Mouse (Mus musculus): ENCODE data around the gene Abcb9. TPM values are rescaled to one million over a fixed set of nuclear protein-coding genes. Genes with fewer than 3 reads are reported as not detected.

Gene Abcb9
- polyA plus RNA-seq, 1 experiment from 2014 or later = 13.4 TPM

- ATAC-seq = no peak
- H3K4me1 ChIP-seq (replicated peaks; ENCODE audit: control insufficient read depth, insufficient read depth, low read length) = peaks cover 67% of the 10 kb centered on the region
- no peaks in the 10 kb centered on the region for H3K9me3 ChIP-seq (ENCODE audit: control insufficient read depth, low read length)
- no peak overlapping the region for H3K27ac ChIP-seq (ENCODE audit: low read length)
- no peaks in the 10 kb centered on the region for H3K27me3 ChIP-seq (replicated peaks; ENCODE audit: control insufficient read depth, insufficient read depth, low read length)
- no peak overlapping the region for H3K4me3 ChIP-seq (replicated peaks; ENCODE audit: low read length)
- WGBS = 86% methylated on average over 11 of the region's 11 CpGs
- H3K9ac ChIP-seq (replicated peaks; ENCODE audit: low read depth, low read length) = no peak overlapping the region
- H3K4me2 ChIP-seq (ENCODE audit: low read length) = no peak overlapping the region
- H3K36me3 ChIP-seq (ENCODE audit: control insufficient read depth, insufficient read depth) = no peaks in the 10 kb centered on the region
Observed at GRCm38 (mm10) chr5:124021701-124022100, 73.9 kb downstream of the Abcb9 start.

DNA sequence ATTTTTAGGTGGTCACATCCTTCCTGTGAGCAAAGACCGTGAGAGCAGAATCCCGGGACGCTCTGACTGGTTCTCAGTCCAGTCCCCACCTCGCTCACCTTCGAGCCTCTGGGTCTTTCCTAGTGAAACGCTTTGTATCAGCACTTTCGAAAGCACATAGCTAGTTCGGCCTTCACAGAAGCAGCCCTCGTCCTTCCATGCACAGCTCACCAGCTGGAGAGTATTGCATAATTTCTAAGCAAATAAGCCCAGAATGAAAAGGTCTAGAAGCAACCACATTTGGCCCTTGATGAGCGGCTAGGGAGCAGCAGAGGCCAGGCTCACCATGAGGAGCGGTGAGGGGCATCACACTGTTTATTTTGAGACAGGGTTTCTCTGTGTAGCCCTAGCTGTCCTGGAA lies 74.5 kb downstream of the Abcb9 start:
- H3K27ac ChIP-seq (ENCODE audit: low read length) = no peak overlapping the region
- 90% methylated on average over 11 of the region's 11 CpGs for WGBS
- H3K4me2 ChIP-seq (ENCODE audit: low read length) = no peak overlapping the region
- ATAC-seq = no peak
- H3K9ac ChIP-seq (replicated peaks; ENCODE audit: low read depth, low read length) = no peak overlapping the region
- no peaks in the 10 kb centered on the region for H3K36me3 ChIP-seq (ENCODE audit: control insufficient read depth, insufficient read depth)
- H3K27me3 ChIP-seq (replicated peaks; ENCODE audit: control insufficient read depth, insufficient read depth, low read length) = no peaks in the 10 kb centered on the region
- no peak overlapping the region for H3K4me3 ChIP-seq (replicated peaks; ENCODE audit: low read length)
- no peaks in the 10 kb centered on the region for H3K9me3 ChIP-seq (ENCODE audit: control insufficient read depth, low read length)
- H3K4me1 ChIP-seq (replicated peaks; ENCODE audit: control insufficient read depth, insufficient read depth, low read length) = peaks cover 64% of the 10 kb centered on the region

DNA sequence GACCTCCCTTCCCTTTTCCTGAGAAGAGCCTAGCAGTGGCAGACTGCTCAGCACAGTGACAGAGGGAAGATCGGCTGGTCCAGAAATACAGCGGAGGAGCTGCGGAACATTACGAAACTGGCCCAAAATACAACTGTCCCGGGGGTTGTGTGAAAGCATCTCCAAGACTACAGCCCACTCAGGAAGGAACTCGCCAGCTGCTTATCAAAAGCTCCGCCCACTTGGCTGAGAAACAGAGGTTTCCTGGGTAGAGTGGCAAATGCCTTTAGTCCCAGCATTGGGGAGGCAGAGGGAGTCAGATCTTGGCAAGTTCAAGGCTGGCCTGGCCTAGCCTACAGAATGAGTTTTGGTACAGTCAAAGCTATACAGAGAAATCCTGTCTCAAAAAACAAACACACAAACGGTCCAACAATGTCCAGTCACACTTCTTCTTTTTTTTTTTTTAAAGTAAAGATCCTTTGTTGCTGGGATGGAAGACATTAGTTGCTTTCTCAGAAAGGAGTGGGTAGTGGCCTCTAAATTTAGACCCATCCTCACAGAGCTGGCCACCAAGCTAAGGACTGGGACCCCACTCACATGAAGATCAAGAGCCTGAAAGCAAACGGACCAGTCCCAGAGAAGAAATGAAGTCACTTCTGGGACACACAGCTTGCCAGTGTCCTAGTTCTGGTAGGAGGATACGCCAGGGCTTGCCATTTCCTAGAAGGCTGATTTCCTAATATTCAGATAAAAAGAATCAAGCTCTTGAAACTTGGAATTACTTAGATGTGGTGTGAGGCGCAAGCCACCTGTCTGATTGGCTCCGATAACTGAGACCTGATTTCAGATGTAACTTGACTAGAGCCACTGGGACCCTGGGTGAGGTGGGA lies 76.0 kb downstream of the Abcb9 start:
- Histone ChIP-seq H3K27ac (ENCODE audit: low read length) (peak overlapping the region; percentile 21; the same call in 1 of the 2 replicates), H3K9me3 (ENCODE audit: control insufficient read depth, low read length) (no peaks in the 10 kb centered on the region), H3K9ac (replicated peaks; ENCODE audit: low read depth, low read length) (no peak overlapping the region), H3K4me3 (replicated peaks; ENCODE audit: low read length) (no peak overlapping the region), H3K4me1 (replicated peaks; ENCODE audit: control insufficient read depth, insufficient read depth, low read length) (peaks cover 54% of the 10 kb centered on the region), H3K4me2 (ENCODE audit: low read length) (no peak overlapping the region), H3K27me3 (replicated peaks; ENCODE audit: control insufficient read depth, insufficient read depth, low read length) (no peaks in the 10 kb centered on the region), H3K36me3 (ENCODE audit: control insufficient read depth, insufficient read depth) (no peaks in the 10 kb centered on the region)
- 54% methylated on average over 12 of the region's 12 CpGs for WGBS
- peak; percentile 26; the same call in 1 of the 2 replicates for ATAC-seq

DNA sequence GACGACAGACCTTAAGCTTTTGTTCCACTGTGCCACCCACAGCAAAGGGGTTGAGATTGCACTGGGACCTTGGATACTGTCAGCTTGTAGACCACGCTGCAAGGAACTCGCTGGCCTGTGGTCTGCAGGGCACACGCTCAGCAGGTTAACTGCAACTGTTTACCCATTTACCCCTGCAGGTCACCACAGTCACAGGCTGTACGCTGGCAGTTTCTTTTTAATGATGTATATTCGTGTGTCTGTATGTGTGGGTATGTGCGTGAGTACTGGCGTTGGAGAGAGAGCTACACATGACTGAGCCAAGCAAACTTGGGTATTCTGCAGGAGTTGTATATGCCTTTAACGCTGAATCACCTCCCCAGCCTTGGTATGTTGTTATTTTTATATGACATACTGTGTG lies 76.9 kb downstream of the Abcb9 start:
- H3K4me1 ChIP-seq (replicated peaks; ENCODE audit: control insufficient read depth, insufficient read depth, low read length) = peaks cover 55% of the 10 kb centered on the region
- no peak overlapping the region for H3K9ac ChIP-seq (replicated peaks; ENCODE audit: low read depth, low read length)
- H3K4me2 ChIP-seq (ENCODE audit: low read length) = no peak overlapping the region
- no peak for ATAC-seq
- no peaks in the 10 kb centered on the region for H3K27me3 ChIP-seq (replicated peaks; ENCODE audit: control insufficient read depth, insufficient read depth, low read length)
- no peaks in the 10 kb centered on the region for H3K9me3 ChIP-seq (ENCODE audit: control insufficient read depth, low read length)
- WGBS = 86% methylated on average over 9 of the region's 9 CpGs
- H3K36me3 ChIP-seq (ENCODE audit: control insufficient read depth, insufficient read depth) = no peaks in the 10 kb centered on the region
- no peak overlapping the region for H3K27ac ChIP-seq (ENCODE audit: low read length)
- no peak overlapping the region for H3K4me3 ChIP-seq (replicated peaks; ENCODE audit: low read length)

DNA sequence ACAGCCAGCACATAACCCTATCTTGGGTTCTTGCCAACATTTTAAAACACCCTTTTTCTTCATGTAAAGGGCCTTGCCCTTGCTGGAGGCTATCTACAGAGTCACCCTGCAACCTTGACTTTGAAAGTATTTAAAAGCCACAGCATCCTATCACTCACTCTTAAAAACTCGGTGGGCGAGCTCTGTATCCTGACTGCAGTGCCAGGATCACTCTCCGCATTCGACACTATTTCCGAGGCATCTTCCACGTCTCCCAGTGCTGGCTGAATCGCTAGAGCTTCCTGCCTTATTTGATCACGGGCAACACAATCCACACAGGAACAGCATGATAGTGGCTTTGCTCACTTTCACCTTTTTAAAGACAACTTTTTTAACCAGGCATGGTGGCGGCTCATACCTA lies 77.7 kb downstream of the Abcb9 start:
- no peaks in the 10 kb centered on the region for H3K9me3 ChIP-seq (ENCODE audit: control insufficient read depth, low read length)
- no peaks in the 10 kb centered on the region for H3K27me3 ChIP-seq (replicated peaks; ENCODE audit: control insufficient read depth, insufficient read depth, low read length)
- no peak overlapping the region for H3K27ac ChIP-seq (ENCODE audit: low read length)
- H3K36me3 ChIP-seq (ENCODE audit: control insufficient read depth, insufficient read depth) = no peaks in the 10 kb centered on the region
- peaks cover 54% of the 10 kb centered on the region for H3K4me1 ChIP-seq (replicated peaks; ENCODE audit: control insufficient read depth, insufficient read depth, low read length)
- H3K4me3 ChIP-seq (replicated peaks; ENCODE audit: low read length) = no peak overlapping the region
- 70% methylated on average over 9 of the region's 9 CpGs for WGBS
- no peak for ATAC-seq
- H3K9ac ChIP-seq (replicated peaks; ENCODE audit: low read depth, low read length) = no peak overlapping the region
- H3K4me2 ChIP-seq (ENCODE audit: low read length) = no peak overlapping the region

DNA sequence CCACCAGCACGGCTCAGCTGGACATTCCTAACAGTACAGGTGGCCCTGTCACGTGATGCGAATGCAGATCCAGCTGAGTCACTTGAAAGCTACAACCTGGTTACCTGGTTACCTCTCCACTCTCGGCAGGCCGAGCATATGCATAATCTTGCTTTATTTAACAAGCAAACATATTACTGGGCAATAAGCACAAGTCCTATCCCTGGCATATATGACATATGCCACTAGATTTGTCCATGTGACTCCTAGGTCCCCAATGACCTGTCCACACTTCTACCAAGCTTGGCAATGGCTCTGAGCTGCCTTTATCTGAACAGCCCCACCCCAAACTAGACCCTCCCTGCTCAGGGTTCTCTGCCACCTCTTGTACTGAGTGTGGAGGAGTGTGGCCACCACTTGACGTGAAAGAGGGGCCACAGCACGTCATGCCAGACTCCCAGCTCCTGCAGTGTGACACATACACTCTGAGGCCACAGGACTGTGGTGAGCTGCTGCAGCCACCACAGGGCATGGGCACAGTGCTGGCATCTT lies 79.2 kb downstream of the Abcb9 start:
- Histone ChIP-seq H3K4me2 (ENCODE audit: low read length) (no peak overlapping the region), H3K36me3 (ENCODE audit: control insufficient read depth, insufficient read depth) (no peaks in the 10 kb centered on the region), H3K9me3 (ENCODE audit: control insufficient read depth, low read length) (no peaks in the 10 kb centered on the region), H3K27ac (ENCODE audit: low read length) (no peak overlapping the region), H3K27me3 (replicated peaks; ENCODE audit: control insufficient read depth, insufficient read depth, low read length) (no peaks in the 10 kb centered on the region), H3K4me1 (replicated peaks; ENCODE audit: control insufficient read depth, insufficient read depth, low read length) (peaks cover 70% of the 10 kb centered on the region), H3K4me3 (replicated peaks; ENCODE audit: low read length) (no peak overlapping the region), H3K9ac (replicated peaks; ENCODE audit: low read depth, low read length) (no peak overlapping the region)
- 89% methylated on average over 7 of the region's 7 CpGs for WGBS
- no peak for ATAC-seq

GRCm38 (mm10) chr5:124015727-124016126 lies 79.9 kb downstream of the Abcb9 start:
- no peak overlapping the region for H3K4me3 ChIP-seq (replicated peaks; ENCODE audit: low read length)
- H3K9me3 ChIP-seq (ENCODE audit: control insufficient read depth, low read length) = no peaks in the 10 kb centered on the region
- H3K27me3 ChIP-seq (replicated peaks; ENCODE audit: control insufficient read depth, insufficient read depth, low read length) = no peaks in the 10 kb centered on the region
- ATAC-seq = no peak
- H3K9ac ChIP-seq (replicated peaks; ENCODE audit: low read depth, low read length) = no peak overlapping the region
- no peak overlapping the region for H3K4me2 ChIP-seq (ENCODE audit: low read length)
- WGBS = 75% methylated on average over 2 of the region's 2 CpGs
- H3K36me3 ChIP-seq (ENCODE audit: control insufficient read depth, insufficient read depth) = no peaks in the 10 kb centered on the region
- peaks cover 76% of the 10 kb centered on the region for H3K4me1 ChIP-seq (replicated peaks; ENCODE audit: control insufficient read depth, insufficient read depth, low read length)
- H3K27ac ChIP-seq (ENCODE audit: low read length) = no peak overlapping the region

DNA sequence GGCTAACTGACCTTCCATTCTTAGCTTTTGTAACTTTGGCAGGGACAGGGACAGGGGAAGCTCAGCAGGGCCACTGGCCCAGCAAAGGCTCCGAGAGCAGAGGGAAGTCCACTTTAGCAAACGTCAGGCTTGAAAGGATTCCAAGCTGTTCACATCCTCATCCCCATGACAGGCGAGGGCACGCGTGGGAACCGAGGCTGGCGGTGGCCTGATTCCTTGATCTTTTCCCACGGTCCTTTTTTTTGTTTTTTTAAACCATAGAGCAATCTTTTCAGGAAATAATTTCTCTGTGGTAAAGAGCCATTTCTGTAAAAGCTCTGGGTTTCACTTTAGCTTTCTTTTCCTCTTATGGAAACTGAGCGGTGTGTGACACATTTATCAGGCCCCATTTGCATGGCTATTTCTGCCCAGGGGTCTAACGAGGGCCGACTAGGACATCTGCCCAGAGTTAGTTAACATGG lies 80.8 kb downstream of the Abcb9 start:
- no peaks in the 10 kb centered on the region; the same call in 1 of the 2 replicates for H3K36me3 ChIP-seq (ENCODE audit: control insufficient read depth, insufficient read depth)
- peaks cover 72% of the 10 kb centered on the region for H3K4me1 ChIP-seq (replicated peaks; ENCODE audit: control insufficient read depth, insufficient read depth, low read length)
- no peak overlapping the region for H3K4me2 ChIP-seq (ENCODE audit: low read length)
- no peak overlapping the region for H3K27ac ChIP-seq (ENCODE audit: low read length)
- no peak for ATAC-seq
- H3K27me3 ChIP-seq (replicated peaks; ENCODE audit: control insufficient read depth, insufficient read depth, low read length) = no peaks in the 10 kb centered on the region
- no peak overlapping the region; the same call in 1 of the 2 replicates for H3K9ac ChIP-seq (replicated peaks; ENCODE audit: low read depth, low read length)
- WGBS = 8% methylated on average over 11 of the region's 11 CpGs
- no peaks in the 10 kb centered on the region for H3K9me3 ChIP-seq (ENCODE audit: control insufficient read depth, low read length)
- no peak overlapping the region for H3K4me3 ChIP-seq (replicated peaks; ENCODE audit: low read length)

DNA sequence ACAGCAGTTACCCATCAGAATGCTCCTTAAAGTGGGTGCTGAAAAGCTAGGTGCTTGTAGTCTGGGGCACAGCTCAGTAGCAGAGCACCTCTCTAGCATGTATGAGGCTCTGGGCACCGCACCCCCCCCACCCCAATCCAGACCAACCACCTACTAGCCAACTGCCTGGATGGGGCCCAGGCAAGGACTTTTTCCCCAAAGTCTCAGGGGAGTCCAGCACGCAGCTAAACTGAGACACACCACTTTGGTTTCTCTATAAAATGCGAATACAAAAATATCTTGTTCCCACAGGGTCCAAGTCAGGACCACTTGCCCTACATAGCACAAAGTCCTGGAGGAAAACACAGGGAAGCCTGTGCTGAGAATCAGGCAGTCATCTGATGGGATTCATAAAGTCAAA lies 81.4 kb downstream of the Abcb9 start:
- ATAC-seq = no peak
- H3K4me3 ChIP-seq (replicated peaks; ENCODE audit: low read length) = no peak overlapping the region
- H3K27ac ChIP-seq (ENCODE audit: low read length) = no peak overlapping the region
- H3K27me3 ChIP-seq (replicated peaks; ENCODE audit: control insufficient read depth, insufficient read depth, low read length) = no peaks in the 10 kb centered on the region
- H3K9ac ChIP-seq (replicated peaks; ENCODE audit: low read depth, low read length) = no peak overlapping the region
- H3K4me2 ChIP-seq (ENCODE audit: low read length) = no peak overlapping the region
- H3K36me3 ChIP-seq (ENCODE audit: control insufficient read depth, insufficient read depth) = peaks cover 4% of the 10 kb centered on the region
- 80% methylated on average over 3 of the region's 3 CpGs for WGBS
- no peaks in the 10 kb centered on the region for H3K9me3 ChIP-seq (ENCODE audit: control insufficient read depth, low read length)
- H3K4me1 ChIP-seq (replicated peaks; ENCODE audit: control insufficient read depth, insufficient read depth, low read length) = peaks cover 66% of the 10 kb centered on the region

Data from forebrain, embryonic 16.5 days (tissue).